Mouse (Mus musculus): ENCODE data around the gene Ptger3. TPM values are rescaled to one million over a fixed set of nuclear protein-coding genes. Genes with fewer than 3 reads are reported as not detected.

Gene Ptger3
- polyA plus RNA-seq, 1 experiment from 2014 or later, result 2.7 TPM

DNA sequence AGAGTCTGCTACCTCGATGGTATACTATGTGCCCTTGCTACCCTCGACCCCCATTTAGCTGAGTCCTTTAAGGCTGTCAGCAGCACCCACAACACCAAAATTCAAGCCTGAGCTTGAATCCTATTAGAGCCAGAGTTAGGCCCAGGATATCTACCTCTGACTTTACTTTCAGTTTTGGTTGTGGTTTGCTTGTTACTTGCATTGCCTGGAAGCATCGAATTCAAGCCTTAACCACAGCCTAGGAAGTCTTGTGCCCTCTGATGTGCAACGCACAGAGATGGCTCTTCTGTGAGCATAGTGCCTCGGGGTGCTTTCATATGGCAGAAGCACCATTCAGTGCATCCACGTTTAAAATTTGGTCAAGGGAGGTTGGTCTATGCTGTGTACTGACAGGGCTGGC lies 5.3 kb downstream of the Ptger3 start:
- Histone ChIP-seq H3K27ac (replicated peaks) (no peak overlapping the region), H3K36me3 (no peaks in the 10 kb centered on the region), H3K4me1 (peaks cover 9% of the 10 kb centered on the region), H3K4me3 (no peak overlapping the region), H3K27me3 (peaks cover 27% of the 10 kb centered on the region), H3K4me2 (replicated peaks) (no peak overlapping the region), H3K9ac (replicated peaks) (no peak overlapping the region), H3K9me3 (no peaks in the 10 kb centered on the region)
- WGBS, result 81% methylated on average over 6 of the region's 6 CpGs
- no peak for ATAC-seq (ENCODE audit: low FRiP score, low read depth)

DNA sequence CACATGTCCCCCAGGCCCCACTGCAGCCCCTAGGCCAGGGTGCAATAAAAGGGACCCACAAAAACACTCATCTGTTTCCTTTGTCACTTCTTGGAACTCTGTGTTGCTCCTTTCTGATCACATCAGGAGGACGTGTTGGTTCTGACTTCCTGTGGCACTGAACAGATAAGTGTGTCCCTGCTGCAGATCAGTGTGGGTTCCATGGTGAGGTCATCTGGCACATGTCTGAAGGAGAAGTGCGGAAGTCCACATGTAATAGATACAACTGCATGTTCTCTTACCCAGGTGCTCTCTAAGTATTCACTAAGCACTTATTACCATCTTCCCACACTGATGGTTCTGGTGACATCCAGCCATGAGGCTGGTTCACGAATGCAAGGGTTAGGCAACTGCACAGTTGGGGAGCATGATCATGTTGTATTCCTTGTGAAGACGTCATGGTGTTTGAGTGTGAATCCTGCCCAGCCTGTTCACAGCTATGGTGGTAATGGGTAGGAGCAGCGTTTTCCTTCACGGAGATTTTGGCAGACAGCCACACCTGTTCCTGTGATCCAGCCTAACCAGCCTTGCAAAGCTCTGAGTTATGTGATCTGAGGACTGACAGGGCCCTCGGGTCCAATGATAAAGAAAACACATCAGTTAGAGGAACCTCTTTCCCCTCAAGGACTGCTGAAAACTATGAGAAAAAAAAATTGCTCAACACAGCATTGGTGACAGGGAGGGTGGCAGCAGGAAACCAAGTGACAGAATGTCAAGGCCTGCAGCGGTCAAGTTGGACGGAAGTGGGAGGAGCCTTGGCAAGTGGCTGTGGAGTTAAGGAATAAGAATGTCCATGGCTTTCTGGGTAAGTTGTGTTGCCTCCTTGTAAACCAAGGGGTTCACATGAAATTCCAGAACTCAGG lies 9.0 kb downstream of the Ptger3 start:
- Histone ChIP-seq H3K9me3 (no peaks in the 10 kb centered on the region), H3K9ac (replicated peaks) (no peak overlapping the region), H3K36me3 (no peaks in the 10 kb centered on the region), H3K27me3 (no peaks in the 10 kb centered on the region), H3K27ac (replicated peaks) (no peak overlapping the region), H3K4me2 (replicated peaks) (no peak overlapping the region), H3K4me1 (no peaks in the 10 kb centered on the region), H3K4me3 (no peak overlapping the region)
- no peak for ATAC-seq (ENCODE audit: low FRiP score, low read depth)
- WGBS, result 87% methylated on average over 9 of the region's 9 CpGs

DNA sequence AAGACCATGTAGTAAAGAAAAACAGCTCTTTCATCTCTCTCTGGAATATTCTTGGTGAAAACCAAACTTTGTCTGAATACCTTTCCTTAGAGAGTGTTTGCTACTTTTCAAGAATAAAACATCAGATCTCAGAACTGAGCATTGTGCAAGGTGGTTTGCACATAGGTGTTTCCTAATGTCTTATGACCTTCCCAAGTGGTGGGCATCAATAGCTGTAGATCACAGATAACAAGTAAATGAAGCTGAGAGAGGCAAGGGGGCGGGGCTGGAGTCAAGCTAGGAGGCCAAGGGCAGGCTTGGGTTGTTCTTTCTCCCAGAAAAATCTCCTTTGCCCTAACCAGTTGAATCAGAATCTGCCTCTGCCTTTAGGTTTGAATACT lies 9.6 kb downstream of the Ptger3 start:
- H3K4me2 ChIP-seq (replicated peaks), result no peak overlapping the region
- no peaks in the 10 kb centered on the region for H3K9me3 ChIP-seq
- WGBS, result 80% methylated on average over 1 of the region's 1 CpGs
- no peak overlapping the region for H3K27ac ChIP-seq (replicated peaks)
- H3K4me3 ChIP-seq, result no peak overlapping the region
- no peaks in the 10 kb centered on the region for H3K4me1 ChIP-seq
- no peak overlapping the region for H3K9ac ChIP-seq (replicated peaks)
- H3K27me3 ChIP-seq, result no peaks in the 10 kb centered on the region
- no peaks in the 10 kb centered on the region for H3K36me3 ChIP-seq
- no peak for ATAC-seq (ENCODE audit: low FRiP score, low read depth)

DNA sequence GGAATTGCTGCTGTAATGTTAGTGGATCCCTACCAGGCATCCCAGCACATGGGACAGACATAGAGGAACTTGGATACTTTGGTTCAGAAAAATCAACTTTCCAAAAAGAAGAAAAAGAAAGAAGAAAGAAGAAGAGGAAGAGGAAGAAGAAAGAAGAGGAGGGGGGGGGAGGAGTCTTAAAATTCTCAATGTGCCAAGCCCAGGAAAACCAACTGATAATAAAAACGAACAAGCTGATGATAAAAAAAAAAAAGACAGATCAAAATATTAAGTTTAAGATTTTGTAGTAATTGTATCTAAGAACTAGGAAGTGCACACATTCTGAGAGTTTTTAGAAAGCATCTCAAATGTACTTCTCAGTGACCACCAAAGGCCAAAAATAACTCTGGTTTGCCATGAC lies 10.2 kb downstream of the Ptger3 start:
- Histone ChIP-seq H3K4me1 (no peaks in the 10 kb centered on the region), H3K9ac (replicated peaks) (no peak overlapping the region), H3K27ac (replicated peaks) (no peak overlapping the region), H3K27me3 (no peaks in the 10 kb centered on the region), H3K4me3 (no peak overlapping the region), H3K9me3 (no peaks in the 10 kb centered on the region), H3K36me3 (no peaks in the 10 kb centered on the region), H3K4me2 (replicated peaks) (no peak overlapping the region)
- no peak for ATAC-seq (ENCODE audit: low FRiP score, low read depth)
- 88% methylated on average over 1 of the region's 1 CpGs for WGBS

DNA sequence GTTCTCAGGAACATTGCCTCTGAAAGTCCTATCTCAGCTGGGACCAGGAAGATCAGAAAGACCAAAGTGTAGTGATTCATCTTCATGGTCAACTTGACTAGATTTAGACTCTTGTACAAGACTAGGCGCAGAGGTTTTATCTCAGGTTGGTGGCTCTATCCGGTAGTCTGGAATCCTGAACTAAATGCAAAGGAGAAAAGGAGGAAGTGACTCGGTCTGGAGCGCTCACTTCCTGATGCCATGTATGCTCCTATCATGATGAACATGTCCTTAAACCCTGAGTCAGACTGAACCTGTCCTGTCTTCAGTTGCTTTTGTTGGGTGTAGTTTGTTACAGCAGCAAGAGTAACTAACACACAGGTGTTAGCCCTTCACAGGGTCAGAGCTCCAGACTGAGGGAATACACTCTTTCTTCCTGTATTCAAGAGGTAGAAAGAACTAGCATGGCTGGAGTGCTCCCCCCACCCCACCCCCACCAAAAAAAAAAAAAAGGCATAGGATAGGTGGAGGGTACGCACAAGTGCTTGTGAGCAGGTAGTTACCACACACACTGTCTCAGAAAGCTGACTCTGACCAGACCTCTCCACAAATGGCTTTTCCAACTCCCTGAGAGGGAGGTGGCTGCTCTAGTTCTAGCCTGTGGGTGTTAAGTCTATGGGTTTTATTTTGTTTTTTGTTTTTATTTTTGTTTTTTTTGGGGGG lies 11.9 kb downstream of the Ptger3 start:
- H3K36me3 ChIP-seq, result no peaks in the 10 kb centered on the region
- ATAC-seq (ENCODE audit: low FRiP score, low read depth), result no peak
- 93% methylated on average over 5 of the region's 5 CpGs for WGBS
- no peak overlapping the region for H3K27ac ChIP-seq (replicated peaks)
- H3K27me3 ChIP-seq, result no peaks in the 10 kb centered on the region
- H3K4me2 ChIP-seq (replicated peaks), result no peak overlapping the region
- peaks cover 7% of the 10 kb centered on the region for H3K4me1 ChIP-seq
- no peak overlapping the region for H3K9ac ChIP-seq (replicated peaks)
- H3K4me3 ChIP-seq, result no peak overlapping the region
- H3K9me3 ChIP-seq, result no peaks in the 10 kb centered on the region

DNA sequence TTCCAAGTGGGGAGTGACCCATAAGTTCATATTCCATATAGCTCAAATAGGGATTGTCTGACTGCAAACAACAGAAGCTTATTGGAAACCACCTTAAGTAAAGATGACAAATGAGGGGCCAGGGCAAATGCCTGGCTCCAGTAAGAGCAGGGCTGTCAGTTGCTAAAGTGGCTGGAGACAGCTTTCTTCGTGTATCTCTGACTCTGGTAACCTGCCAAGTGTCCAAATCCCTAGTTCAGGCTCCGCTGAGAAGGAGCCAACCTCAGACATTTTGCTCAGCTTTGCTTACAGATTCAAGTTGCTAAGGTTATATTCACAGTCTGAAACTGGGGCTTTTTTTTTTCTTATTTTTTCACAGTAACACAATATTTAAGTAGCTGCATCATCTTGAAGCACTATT lies 12.7 kb downstream of the Ptger3 start:
- no peak overlapping the region for H3K9ac ChIP-seq (replicated peaks)
- no peaks in the 10 kb centered on the region for H3K27me3 ChIP-seq
- no peak overlapping the region for H3K4me3 ChIP-seq
- H3K4me1 ChIP-seq, result peaks cover 7% of the 10 kb centered on the region
- H3K36me3 ChIP-seq, result no peaks in the 10 kb centered on the region
- ATAC-seq (ENCODE audit: low FRiP score, low read depth), result no peak
- no peak overlapping the region for H3K27ac ChIP-seq (replicated peaks)
- no peak overlapping the region for H3K4me2 ChIP-seq (replicated peaks)
- no peaks in the 10 kb centered on the region for H3K9me3 ChIP-seq
- WGBS, result 72% methylated on average over 2 of the region's 2 CpGs

DNA sequence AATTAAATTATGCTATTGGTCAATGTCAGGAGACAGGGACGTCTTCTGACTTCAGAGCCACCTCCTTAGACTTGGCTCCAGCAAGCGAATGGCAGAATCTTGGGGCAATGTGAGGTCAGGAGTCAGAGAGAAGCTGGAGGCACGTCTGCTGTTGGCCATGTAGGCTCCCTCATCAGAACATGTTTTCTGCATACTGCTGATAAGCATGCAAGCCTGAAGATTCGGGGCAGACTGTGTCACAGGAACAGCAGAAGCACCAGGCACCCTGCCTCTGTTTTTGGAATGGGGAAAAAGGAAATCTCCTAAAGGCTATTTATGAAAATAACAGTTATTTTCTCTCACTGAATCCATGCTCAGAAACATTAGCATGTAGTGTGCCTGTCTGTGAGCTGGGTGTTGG lies 13.6 kb downstream of the Ptger3 start:
- Histone ChIP-seq H3K27me3 (no peaks in the 10 kb centered on the region), H3K4me3 (no peak overlapping the region), H3K4me2 (replicated peaks) (no peak overlapping the region), H3K9ac (replicated peaks) (no peak overlapping the region), H3K9me3 (no peaks in the 10 kb centered on the region), H3K36me3 (no peaks in the 10 kb centered on the region), H3K4me1 (peaks cover 7% of the 10 kb centered on the region), H3K27ac (replicated peaks) (no peak overlapping the region)
- ATAC-seq (ENCODE audit: low FRiP score, low read depth), result no peak
- WGBS, result 76% methylated on average over 4 of the region's 4 CpGs

DNA sequence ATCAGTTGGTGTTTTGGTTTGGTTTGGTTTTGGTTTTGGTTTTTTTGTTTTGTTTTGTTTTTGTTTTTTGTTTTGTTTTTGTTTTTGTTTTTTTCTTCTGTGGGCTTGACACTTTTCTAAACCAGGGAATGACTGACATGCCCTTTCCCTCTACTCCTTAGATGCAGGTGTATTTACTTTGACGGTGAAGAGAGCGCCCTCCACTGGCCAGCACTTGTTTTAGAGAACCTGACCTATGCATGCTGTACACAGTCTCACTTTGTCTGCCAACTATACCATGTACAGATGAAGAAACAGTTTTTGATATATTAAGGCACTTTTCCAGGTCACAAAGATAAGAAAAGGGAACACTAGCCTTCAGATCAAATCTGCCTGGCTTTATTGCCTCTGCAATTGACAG lies 15.1 kb downstream of the Ptger3 start:
- H3K27me3 ChIP-seq, result no peaks in the 10 kb centered on the region
- no peak for ATAC-seq (ENCODE audit: low FRiP score, low read depth)
- no peaks in the 10 kb centered on the region for H3K36me3 ChIP-seq
- H3K4me2 ChIP-seq (replicated peaks), result no peak overlapping the region
- H3K9me3 ChIP-seq, result no peaks in the 10 kb centered on the region
- H3K4me3 ChIP-seq, result no peak overlapping the region
- no peak overlapping the region for H3K9ac ChIP-seq (replicated peaks)
- H3K27ac ChIP-seq (replicated peaks), result no peak overlapping the region
- 21% methylated on average over 2 of the region's 2 CpGs for WGBS
- peaks cover 7% of the 10 kb centered on the region for H3K4me1 ChIP-seq

DNA sequence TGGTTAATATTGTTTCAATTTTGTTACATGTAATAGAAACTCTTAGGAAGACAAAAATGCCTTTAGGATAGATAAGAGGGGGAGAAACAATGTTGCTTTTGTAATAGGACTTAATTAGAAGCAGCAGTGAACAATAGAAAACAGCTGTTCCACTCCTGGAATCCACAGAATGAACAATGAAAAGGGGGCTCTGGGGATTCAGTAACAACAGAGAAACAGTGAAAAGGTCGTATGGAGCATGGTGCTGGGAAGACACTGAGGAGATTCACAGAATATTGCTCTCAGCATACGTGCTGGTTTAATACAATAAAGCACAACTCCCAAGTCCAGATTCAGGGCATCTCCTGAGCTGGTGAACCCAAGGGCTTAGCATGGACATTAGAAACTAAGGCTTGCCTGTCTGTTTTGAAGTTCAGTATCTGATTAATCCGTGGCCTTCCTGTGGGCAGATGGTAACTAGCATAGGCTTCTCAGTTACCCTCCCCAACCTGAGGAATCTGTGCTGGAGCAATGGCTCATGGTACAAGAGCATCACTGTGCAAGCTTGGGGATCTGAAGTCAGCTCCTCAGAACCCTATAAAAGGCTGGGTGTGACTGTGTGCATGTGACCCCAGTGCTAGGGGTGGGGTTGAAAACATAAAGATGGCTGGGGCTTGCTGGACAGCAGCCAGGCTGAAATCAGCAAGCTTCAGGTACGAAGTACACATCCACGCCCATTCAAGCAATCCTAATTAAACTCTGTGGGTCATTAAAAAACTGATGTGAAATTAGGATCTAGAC lies 16.1 kb downstream of the Ptger3 start:
- Histone ChIP-seq H3K9me3 (no peaks in the 10 kb centered on the region), H3K4me2 (replicated peaks) (no peak overlapping the region), H3K9ac (replicated peaks) (no peak overlapping the region), H3K4me1 (peaks cover 7% of the 10 kb centered on the region), H3K27me3 (no peaks in the 10 kb centered on the region), H3K4me3 (no peak overlapping the region), H3K36me3 (no peaks in the 10 kb centered on the region), H3K27ac (replicated peaks) (no peak overlapping the region)
- 39% methylated on average over 5 of the region's 5 CpGs for WGBS
- peak; percentile 62 for ATAC-seq (ENCODE audit: low FRiP score, low read depth)

DNA sequence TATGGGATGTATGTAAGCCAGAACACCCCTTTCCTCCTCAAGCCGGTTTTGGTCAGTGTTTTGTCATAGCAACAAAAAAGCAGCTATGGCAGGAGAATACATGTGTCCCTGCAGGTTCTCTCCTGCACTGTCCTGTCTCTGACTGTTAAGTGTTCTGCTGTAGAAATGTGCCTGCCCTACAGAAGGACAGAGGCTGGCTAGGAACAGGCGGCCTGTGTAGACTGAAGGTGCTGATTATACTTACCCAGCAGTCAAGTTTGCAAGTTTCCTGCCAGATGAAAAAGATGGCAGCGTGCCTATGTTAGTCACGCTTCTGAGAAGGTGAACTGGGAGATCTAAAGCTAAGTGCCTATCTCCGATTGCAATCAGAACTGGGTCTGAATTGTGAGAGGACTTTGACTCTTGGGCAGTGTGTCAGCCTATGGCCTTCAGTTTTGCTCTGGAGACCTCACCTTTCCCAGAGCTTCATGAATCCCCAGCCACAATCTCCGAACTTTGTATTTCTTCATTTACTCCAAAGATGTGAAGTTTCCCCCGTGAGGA lies 31.2 kb downstream of the Ptger3 start:
- Histone ChIP-seq H3K9ac (replicated peaks) (no peak overlapping the region), H3K4me2 (replicated peaks) (no peak overlapping the region), H3K36me3 (no peaks in the 10 kb centered on the region), H3K4me3 (no peak overlapping the region), H3K27me3 (no peaks in the 10 kb centered on the region), H3K9me3 (no peaks in the 10 kb centered on the region), H3K27ac (replicated peaks) (no peak overlapping the region), H3K4me1 (no peaks in the 10 kb centered on the region)
- 87% methylated on average over 7 of the region's 7 CpGs for WGBS
- no peak for ATAC-seq (ENCODE audit: low FRiP score, low read depth)

DNA sequence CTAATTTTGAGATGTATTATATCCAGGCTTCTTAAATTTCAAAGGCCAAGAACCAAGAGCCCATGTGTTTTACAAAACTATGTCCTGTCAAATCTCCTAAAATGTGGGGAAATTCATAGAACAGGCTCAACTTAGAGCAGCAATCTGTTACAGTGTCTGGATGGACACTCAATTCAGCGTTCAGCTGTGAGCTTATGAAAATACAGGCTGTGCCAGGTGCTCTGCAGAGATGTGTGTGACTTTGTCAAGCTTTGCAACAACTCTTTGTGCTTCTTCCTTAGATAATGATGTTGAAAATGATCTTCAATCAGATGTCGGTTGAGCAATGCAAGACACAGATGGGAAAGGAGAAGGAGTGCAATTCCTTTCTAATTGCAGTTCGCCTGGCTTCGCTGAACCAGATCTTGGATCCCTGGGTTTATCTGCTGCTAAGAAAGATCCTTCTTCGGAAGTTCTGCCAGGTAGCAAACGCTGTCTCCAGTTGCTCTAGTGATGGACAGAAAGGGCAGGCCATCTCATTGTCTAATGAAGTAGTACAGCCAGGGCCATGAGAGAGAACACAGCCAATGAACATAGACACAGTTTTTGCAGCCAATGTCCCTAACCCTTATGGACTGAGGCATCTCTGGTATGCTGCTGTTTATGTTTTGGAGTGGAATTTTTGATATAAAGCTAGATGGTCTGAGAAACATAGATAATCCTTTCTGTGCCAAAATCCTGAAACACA lies 38.2 kb downstream of the Ptger3 start:
- 87% methylated on average over 6 of the region's 6 CpGs for WGBS
- Histone ChIP-seq H3K9ac (replicated peaks) (no peak overlapping the region), H3K4me1 (no peaks in the 10 kb centered on the region), H3K27me3 (no peaks in the 10 kb centered on the region), H3K4me2 (replicated peaks) (no peak overlapping the region), H3K4me3 (no peak overlapping the region), H3K27ac (replicated peaks) (no peak overlapping the region), H3K9me3 (no peaks in the 10 kb centered on the region), H3K36me3 (no peaks in the 10 kb centered on the region)
- ATAC-seq (ENCODE audit: low FRiP score, low read depth), result no peak
